Mouse (Mus musculus): ENCODE measurements around the gene Fam162a.
A peak's percentile ranks its signal among the peaks of the same experiment; 100 is the strongest.
"Not testable (repeated sequence)": the region's sequence is repeated elsewhere in the genome, so short reads cannot be mapped to it uniquely, and the experiment has no call there.

The Fam162a gene

GRCm38 (mm10) chr16:36057933-36058475 is 13.4 kb downstream of the Fam162a start:
- peak; percentile 24 to 54 for DNase-seq

GRCm38 (mm10) chr16:36056416-36056815 is 15.0 kb downstream of the Fam162a start:
- DNase-seq: no peak

DNA sequence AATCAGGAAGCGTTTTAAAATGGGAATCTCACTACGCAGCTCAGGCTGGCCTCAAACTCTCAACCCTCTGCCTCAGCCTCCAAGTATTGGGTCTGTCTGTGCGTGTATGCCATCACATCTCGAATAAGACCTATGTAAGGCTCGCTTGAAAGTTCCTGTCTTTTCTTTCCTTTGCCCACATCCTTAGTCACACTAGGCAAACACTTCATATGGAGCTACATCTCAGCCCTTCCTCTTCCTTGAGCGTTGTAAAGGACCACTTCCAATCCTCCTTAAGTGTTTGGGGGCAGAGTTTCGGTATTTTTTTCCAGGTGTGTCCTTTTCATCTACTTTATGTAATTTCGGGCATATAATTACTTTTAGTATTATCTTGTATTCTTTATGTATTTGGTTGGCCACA is 16.5 kb downstream of the Fam162a start:
- DNase-seq: no peak

DNA sequence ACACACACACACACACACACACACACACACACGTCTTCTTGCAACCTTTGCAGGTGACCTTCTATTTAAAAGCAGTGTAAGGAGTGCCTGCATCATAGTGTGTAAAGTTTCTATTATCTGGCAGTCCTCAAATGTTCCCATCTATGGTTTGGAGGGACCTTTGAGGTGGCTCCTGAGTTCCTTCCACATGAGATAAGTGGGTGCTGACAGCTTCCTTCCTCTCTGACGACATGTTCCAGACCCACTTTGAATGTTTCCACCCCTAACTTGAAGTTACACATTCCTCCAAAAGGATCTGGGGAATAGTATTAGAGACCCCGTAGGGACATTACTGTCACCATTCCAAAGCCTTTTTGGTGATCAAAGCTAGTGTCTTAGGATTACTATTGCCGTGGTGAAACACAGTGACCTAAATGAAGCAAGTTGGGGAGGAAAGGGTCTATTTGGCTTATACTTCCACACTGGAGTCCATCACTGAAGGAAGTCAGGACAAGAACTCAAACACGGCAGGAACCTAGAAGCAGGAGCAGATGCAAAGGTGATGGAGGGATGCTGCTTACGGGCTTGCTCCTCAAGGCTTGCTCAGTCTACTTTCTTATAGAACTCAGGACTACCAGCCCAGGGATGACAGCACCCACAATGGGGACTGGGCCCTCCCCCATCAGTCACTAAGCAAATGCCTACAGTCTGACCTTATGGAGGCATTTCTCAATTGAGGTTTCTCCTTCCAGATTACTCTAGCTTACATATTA is 17.7 kb downstream of the Fam162a start:
- no peak for DNase-seq

DNA sequence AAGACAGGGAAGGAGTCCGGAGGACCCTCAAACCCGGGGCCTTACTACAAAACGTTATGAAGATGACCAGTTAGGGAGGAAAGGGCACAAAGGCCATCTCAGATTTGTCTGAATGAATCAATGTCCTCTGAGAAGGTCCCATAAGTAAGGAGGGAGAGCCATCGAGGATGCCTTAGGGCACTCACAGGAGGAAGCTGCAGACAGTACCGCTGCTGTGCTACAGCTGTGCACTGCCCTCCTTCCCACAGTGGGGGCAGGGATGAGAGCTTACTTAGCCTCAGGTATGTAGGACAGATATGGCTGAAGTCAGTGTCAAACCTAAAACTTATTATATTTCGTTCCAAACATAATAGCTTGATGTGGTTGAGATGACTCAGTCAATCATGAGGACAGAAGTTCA is 19.9 kb downstream of the Fam162a start:
- DNase-seq: no peak

- no peak for DNase-seq
Observed at GRCm38 (mm10) chr16:36047538-36047937, 23.9 kb downstream of the Fam162a start.

DNA sequence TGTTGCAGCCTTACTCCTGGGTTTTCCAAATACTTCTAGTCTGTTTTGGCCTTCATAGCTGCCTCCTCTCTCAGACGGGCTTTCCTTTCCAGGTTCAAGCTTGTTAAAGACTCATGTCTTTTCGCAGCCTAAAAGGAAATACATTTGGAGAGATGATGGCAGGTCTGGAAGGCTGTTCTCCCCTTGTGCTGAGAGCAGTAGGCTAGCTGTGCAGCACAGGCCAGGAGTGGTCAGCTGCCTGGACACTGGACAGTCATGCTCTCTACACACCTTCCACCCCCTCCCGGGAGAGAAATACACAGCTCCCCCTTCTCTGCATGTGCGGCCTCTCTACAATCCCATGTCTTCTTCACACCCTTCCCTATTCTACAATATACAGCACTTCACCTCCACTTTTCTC is 27.4 kb downstream of the Fam162a start:
- no peak for DNase-seq

DNA sequence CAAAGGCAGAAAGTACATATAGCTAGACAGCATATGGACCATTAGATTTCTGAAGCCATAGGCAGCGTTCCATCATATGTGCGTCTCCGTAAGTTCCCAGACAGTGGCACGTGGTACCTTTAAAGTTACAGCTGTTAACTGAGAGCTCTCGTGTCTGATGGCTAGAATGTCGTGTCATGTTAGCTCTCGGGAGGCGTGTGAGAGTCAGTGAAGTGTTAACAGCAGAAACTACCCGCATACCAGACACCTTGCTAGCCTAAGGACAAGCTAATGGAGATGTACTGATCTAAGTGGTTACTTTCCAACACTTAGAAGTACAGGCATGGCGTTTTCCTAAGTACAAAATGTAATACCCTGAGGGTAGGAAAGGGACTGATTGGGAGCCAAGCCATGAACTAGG is 28.3 kb downstream of the Fam162a start:
- DNase-seq: no peak

- no peak for DNase-seq
Observed at GRCm38 (mm10) chr16:36041625-36042020, 29.8 kb downstream of the Fam162a start.

DNA sequence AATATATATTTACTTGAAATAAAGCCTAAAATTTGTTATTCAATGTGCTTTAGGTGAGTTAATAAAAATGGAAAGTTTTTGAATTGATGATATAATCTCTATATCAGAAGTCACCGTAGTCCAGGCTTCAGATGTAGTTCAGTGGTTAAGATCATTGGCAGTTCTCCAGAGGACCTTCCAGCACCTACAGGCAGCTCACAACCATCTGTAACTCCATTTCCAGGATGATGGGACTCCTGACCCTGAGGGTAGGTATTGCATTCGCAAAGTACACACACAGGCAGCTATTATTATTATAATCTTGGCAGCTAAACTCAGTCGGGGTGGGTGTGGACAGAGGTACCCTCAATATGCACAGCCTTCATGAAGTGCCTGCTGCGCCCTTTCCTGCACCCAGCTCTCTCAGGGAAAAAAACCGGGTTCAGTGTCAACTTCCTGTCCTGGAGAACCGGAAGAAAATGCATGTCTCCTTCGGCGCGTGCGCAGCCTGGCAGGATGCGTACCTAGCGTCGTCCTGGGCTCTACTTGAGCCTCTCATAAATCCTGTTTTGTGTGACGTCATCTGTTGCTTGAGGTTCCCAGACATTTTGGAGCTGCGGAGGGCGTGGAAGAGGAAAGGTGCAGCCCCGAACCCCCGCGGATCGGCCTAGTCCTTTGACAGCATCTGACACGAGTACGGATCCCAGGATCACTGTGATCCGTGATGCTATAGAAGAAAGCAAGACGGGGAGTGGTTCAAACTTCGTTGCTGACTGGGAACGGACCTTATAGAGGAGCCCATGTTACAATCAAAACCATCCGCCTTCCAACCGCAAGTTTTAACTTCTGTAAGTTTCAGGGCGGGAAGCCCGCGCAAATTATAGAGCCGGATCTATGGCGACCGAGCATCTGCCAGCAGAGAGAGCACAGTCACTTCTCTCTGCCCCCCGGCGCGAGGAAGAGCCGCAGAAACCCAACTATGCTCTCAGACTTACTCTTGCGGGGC is 30.5 kb downstream of the Fam162a start, which contains the start of gene Wdr5b:
Gene Wdr5b (plus strand): TSS at position 551 of the 985 bp plus-strand sequence.
- peak; percentile 93 to 97 for DNase-seq

DNA sequence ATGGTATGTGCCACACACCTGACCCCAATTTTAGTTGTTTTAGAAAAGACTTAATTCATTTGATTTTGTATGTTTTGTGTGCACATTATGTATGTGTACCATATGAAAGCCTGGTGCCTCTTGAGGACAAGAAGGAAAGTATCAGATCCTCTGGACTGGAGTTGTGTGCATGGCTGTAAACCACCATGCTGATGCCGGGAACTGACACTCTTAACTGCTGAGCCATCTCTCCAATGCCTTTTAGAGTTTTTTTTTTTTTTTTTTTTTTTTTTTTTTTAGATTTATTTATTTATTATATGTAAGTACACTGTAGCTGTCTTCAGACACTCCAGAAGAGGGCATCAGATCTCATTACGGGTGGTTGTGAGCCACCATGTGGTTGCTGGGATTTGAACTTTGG is 43.3 kb downstream of the Fam162a start:
- DNase-seq: not testable (repeated sequence)

GRCm38 (mm10) chr16:36016335-36016734 is 55.1 kb downstream of the Fam162a start:
- DNase-seq: no peak

DNA sequence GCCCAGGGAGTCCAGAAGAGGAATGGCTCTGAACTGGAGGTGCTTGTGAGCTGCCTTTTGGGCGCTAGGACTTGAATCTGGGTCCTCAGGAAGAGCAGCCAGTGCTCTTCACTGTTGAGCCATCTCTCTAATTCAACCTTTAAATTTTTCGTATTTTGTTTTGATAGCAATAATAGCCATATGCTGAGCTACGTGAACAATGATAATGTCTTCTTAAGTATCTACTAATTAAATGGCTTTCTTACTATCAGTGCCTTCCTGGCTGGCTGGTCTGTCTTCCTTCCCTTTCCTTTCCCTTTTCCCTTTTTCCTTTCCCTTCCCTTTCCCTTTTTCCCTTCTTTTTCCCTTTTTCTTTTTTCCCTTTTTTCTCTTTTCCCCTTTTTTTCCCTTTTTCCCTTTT is 63.0 kb downstream of the Fam162a start:
- no peak for DNase-seq

DNA sequence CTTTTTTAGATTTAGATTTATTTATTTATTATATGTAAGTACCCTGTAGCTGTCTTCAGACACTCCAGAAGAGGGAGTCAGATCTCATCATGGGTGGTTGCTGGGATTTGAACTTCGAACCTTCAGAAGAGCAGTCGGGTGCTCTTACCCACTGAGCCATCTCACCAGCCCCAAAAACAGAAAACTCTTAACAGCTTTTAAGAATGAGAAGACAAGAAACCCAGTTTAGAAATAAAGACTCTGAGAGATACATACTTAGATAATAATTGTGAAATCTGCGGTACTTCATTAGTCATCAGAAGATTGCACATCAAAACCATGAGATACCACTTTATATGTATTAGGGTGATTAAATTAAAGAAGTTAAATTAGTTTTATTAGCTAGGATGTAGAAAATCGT is 72.5 kb downstream of the Fam162a start:
- not testable (repeated sequence) for DNase-seq
